Mouse (Mus musculus) v-Abl transformed pro-B cells (cell line): ENCODE measurements around the gene Ctrl.

Experiments
- in situ Hi-C, 2 experiments: fragments of 400-800 bp; cut with MboI; formaldehyde crosslinking; loops; one replicate each; pipeline ENCODE4 v1.15.1; 2025; ENCODE audit not compliant: unreplicated experiment in 2 of 2

The Ctrl gene

GRCm38 (mm10) chr8:105889756-105890465, 43.8 kb downstream of the Ctrl start:
- in situ Hi-C loops: loop anchor here (5.0 kb wide), 2 partner anchors 37 to 127 kb away; no protein-coding TSS in a partner anchor
